Mouse (Mus musculus): Measurements from ENCODE around the gene Hist1h2af.
A peak's percentile ranks its signal among the peaks of the same experiment; 100 is the strongest.

The Hist1h2af gene

GRCm38 (mm10) chr13:23581408-23582218, 47.9 kb downstream of the Hist1h2af start, which contains the start of gene Hist1h4d:
Hist1h4d (plus strand) TSS chr13:23581598.
- DNase-seq = peak; percentile 96

DNA sequence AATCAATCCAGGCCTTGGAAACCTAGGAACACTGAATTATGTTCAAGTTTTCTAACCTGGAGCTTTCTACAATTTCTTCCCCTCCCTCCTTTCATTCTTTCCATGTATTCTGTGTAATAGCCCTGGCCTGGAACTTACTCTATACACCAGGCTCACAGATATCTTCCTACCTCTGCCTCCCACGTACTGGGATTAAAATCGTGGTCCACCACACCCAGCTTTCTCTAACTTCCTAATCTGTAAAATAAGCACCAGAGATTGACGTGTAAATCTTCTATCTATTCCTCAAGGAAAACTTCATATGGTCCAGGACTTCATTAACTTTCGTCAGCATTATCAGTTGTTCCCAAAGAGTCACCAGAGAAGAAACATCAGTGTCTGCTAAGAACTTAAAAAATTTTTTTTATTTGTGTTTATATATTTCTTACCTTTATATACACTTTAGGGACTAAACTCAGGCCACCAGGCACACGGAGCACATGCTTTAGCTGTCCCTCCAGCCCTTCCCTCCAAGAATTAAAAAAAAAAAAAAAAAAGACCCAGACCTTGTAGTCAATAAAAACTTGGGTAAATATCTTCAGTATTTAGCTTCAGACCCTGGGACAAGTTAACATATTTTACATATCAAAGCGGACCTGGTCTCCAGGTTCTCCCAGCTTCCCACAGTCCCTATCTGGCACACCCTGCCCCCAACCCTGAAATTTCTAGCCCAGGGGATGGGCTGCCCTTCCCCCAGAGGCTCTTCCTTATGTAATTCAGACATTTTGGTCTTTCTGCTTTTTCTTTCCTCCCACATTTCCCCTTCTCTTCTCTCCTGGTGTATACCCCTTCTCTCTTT, 48.7 kb downstream of the Hist1h2af start:
- DNase-seq = no peak

DNA sequence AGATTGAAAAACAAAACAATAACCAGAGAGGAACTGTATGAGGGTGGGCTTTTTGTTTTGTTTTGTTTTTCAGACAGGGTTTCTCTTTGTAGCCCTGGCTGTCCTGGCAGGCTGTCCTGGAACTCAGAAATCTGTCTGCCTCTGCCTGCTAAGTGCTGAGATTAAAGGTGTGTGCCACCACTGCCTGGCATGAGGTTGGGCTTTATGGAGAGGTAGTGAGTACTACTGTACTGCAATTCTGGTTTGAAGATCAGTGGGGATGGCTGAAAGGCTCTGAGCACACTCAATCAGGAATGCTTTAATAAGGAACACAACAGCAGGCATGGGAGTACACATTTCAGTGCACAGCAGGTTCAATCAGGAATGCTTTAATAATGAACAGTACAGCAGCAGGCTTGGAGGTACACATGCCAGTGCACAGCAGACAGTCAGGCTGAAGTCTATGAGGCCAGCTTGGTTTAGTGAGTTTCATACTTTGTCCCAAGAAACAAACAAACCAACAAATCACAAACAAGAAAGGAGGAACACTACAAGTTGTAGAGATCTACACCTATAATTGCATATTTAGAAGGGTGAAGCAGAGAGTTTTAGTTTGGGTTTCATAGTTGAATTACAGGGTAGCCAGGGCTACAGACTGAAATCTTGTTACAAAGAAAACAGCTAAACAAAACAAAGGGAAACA, 49.8 kb downstream of the Hist1h2af start:
- DNase-seq = no peak

All from kidney, adult 11 months (tissue).